Mouse (Mus musculus) adrenal gland, postnatal 25 days (tissue): ENCODE data around the gene Tspan9. TPM values are rescaled to one million over a fixed set of nuclear protein-coding genes. Genes with fewer than 3 reads are reported as not detected.

Source experiments
- DNase-seq: peaks from one replicate; pipeline ENCODE4 v3.0.0; 2021; ENCODE audit warnings: mixed read lengths
- long read RNA-seq: library from polyadenylated mRNA; stranded (forward); transcript quantifications from one replicate; pipeline ENCODE4 v2.0.0, GENCODE M21; 2021
- total RNA-seq: library from RNA; stranded (reverse); gene quantifications from 2 replicates; pipeline ENCODE4 v1.2.3, GENCODE M21; 2021

Gene Tspan9
- 44.1 and 46.6 TPM in 2 replicates for total RNA-seq
- long read RNA-seq, transcript Tspan9-201 (9 exons, 1,405 nt) = major isoform, 12 of 42 reads
- long read RNA-seq, partial matches to known transcripts = 5 of 42 reads
- long read RNA-seq, other reads (novel, unspliced or antisense) = 25 of 42 reads

DNA sequence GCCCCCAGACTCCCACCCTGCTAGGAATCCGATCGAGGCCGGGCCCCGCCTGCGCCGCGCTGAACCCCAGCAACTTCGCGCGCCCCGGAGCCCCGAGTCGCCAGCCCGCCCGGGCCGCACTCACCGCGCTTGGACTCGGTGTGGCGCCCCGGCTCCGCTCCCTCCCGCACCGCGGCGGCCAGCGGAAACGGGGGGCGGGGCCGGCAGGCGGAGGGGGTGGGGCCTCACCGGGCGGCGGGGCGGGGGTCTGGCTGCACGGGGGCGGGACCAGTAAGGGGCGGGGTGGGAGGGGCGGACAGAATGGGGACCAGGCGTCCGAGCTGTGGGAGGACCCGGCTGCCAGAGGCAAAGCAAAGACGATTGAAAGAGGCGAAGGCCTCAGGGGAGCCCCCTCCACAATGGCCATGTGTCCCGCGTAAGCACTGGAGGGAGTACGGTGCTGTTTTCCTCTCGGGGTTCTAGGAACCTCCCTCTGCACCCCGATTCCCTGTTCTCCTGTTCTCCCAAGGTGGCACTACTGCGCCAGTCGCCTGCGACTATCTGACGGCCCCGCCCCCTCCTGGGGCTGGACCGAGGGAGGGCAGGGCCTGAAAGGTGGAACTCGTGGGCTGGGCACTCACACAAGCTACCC, at the start of gene Tspan9:
Gene Tspan9, minus strand, starts transcription at position 205 of the 631 bp plus-strand sequence.
- DNase-seq = peak; percentile 87

DNA sequence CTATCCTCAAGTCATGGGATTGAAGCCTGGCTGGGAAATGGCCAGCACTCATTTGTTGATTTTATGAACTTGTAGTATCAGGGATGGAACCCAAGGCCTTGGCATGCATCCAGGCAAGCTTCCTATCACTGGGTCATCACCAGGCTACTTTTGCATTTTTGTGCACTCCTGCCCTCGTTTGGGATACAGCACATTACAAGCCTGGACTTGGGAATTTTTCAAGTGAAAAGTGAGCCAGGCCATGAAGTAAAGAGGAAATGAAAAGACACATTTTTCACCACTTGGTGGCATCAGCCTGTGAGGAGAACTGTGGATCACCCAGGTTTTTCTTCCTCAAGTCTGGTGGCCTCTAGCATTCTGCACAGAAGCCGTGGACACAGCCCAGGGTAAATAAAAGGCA, 40.1 kb upstream of the Tspan9 start:
- DNase-seq = peak; percentile 21

DNA sequence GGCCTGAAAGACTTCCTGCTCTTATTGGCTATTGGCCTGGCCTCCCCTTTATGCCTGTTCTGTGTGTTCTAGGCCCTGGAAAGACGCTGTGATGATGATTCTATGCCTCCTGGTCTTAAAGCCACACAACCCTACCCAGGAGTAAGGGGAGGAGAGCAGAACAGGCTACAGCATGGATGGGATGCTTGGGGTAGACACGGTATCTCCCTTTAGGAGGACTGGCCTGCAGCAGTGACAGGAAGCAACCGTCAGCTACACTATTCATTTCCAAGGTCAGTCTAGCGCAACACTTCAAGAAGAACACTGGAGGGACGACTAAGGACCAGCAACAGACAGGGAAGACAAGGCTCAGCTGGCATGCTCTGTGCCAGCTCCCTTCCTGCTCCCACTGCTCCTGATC, 37.8 kb upstream of the Tspan9 start:
- DNase-seq = no peak

DNA sequence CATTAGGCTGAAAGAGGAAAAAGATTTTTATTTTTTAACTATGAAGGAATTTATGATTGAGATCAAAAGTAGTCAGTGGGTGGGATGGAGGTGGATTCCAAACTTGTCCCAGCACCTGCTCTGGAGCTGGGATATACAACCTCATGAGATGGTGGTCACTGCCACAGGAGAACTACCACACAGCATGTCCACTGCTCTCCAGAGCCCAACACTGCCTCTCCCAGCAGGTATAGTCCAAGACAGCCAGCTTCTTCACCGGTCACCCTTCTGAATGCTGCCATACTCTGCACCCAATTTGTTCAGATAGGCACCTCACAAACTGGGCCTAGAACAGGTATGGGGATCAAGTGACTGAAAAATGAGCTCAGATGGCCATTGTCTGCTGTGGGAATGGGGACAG, 36.3 kb upstream of the Tspan9 start:
- no peak for DNase-seq

DNA sequence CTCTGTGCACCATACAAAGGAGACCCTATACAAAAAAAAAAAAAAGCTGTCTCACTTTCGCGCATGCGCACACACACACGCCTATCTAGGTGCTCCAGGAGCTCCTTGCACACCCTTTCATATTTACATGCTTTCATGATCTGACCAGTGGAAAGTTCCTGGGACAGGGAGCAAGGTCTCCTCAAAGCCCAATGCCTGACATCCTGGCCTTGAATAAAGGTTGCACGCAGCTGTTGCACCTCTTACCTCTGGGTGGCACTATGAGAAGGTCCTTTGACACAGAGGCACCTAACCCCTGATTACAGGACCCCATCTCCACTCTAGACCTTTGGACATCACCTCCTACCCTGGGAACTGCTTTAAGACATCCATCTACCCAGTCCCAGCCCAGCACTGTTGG, 35.9 kb upstream of the Tspan9 start:
- no peak for DNase-seq

DNA sequence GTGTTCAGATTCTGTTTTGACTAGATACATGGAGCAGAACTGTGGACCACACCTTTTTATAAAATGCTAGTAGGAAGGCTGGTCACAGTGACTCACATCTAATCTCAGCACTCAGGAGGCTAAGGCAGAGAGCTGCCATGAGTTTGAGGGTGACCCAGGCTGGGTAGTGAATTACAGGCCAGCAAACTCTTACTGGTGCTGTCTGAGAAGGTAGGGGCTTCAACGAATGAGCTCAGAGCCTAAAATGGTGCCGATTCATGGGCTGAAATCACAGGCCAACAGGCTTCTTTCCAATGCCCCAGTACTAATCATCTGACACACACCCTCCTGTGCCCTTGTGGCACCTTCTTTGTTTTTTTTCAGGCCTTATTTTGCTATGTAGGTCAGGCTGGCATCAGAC, 35.3 kb upstream of the Tspan9 start:
- DNase-seq = no peak

DNA sequence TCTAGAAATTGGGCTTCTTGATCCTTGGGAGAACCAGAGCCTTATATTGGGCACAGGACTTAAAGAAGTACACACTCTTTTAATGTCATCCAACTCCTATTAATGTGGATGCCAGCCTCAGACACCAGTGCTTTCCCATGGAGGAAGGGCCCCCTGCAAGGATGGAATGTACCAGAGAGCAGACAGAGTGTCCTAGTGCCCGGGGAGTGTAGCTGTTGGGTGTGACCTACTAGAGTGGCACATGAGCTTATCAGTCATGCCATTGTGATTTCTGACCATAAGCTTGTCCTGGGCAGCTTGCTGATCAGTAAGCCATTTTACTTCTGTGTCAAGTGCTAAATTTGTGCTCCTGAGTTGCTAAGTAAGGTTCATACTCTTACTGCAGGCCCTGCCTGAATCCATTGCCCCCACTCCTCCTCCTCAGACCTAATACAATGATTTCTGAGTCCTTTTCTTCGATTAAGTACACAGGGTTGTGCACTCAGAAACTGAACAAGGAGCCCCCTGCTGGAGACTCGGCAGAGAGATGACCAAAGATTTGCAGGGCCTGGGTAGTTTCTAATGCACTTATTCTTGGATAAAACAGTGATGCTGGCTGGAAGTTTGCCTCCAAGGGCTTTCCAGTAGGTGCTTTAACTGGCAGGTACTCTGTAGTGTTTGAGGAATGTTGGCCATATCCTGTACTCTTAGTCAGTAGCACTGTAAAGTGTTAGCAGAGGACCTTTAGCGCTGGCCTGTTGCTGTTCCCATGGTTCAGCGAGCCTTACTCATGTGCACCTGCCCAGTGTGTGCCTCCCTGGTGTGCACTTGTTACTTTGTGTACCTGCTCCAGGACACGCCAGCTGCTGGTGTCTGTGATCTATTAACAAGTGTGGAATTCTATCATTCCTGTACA, 25.6 kb upstream of the Tspan9 start:
- DNase-seq = no peak

DNA sequence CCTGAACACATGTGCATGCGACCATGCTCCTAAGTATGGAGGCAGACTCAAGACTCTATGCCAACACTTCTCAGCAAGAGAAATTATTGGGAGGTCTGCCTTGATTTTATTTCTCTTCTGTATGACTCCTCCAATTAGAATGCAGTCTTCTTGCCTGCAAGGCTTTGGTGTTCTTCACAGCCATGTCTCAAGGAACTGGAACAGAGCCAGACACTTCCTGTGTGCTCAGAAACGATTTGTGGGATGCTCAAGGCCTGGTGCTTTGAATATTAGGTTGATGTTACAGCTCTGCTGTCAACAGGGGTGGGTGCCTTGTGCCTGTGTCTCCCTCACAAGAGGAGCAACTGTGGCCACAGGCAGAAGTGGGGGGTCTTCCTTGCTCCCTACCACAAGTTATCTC, 22.2 kb upstream of the Tspan9 start:
- no peak for DNase-seq

DNA sequence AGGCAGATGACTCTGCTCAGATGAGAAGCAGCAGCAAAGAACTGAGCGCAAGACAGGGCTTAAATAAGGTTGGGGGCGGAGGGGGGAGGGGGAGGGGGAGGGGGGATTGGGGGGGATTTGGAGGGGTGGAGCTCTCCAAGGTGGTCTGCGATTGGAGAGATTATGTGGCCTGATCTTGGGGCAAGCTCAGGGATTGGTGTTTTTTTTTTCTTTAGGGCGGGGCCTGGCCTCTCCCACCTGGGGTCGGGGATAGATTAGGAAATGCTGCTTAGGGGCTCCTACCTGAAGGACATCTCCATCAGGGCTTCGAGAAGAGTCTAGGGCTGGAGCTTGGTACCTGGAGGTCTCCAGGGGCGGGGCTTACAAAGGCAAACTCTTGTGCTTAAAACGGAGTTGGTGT, 21.2 kb upstream of the Tspan9 start:
- DNase-seq = no peak

DNA sequence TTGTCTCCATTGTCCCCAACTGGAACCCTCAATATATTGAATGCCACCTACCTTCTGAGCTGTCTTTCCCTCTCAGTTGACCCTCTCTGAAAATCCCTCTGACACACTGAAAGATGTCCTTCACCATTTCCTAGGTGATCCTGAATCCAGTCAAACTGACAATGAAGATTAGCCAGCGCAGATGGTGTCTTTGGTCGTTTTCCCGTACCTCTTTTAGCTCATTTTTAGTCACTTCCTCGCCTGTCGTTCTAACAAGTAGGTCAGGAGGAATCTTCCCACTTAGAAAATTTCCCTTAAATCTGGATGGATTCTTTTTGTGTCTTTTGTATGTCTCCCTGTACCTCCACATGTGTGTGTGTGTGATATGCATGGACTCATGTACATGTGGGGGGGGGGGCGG, 15.7 kb upstream of the Tspan9 start:
- no peak for DNase-seq

DNA sequence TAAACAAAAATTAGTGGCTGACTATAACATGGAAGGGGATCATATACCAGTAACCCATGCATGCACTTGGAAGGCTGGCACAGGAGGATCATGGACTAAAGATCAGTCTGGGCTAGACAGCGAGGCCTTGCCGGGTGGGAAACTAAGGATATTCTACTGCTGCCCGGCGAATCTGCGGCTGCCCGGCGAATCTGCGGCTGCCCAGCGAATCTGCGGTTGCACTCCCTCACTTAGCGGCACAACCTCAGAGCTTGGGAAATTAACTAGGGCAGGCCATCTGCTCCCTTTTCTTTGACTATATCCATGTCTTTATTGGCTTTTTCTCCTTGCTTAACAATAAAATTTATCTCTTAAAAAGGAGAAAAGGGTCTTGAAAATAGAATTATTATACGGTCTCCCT, 14.6 kb upstream of the Tspan9 start:
- DNase-seq = no peak

DNA sequence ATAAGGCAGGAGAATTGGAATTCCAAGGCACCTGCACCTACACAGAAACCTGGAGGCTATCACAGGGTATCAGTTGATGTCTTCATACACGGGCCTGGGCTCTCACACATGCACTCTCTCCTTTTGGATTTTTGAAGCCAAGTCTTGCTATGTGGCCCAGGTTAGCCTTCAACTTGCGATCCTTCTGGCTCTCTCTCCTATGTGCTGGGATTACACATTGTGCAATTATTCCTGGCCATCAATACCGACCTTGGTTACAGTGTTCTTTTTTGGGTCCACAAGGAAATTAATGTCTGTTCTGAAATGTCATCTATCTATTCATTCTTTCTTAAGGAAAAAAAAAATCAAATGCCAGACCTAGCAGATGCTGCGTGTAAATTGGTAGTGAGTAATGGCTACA, 13.1 kb upstream of the Tspan9 start:
- no peak for DNase-seq

DNA sequence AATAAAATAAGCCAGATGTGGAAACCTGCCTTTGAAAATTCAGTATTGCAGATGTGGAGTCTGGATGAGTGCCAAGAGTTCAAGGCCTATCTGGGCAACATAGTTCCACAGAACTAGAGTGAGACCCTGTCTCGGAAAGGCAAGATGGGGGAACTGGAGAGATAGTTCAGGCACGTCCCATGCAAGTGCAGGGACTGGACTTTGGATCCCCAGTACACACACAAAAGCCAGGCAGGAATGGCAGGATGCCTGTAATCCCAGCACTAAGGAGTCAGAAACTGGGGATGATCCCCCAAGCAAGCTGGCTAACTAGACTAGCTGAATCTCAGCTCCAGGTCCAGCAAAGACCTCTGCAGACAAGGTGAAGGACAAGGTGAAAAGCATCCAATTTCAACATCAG, 12.5 kb upstream of the Tspan9 start:
- no peak for DNase-seq

DNA sequence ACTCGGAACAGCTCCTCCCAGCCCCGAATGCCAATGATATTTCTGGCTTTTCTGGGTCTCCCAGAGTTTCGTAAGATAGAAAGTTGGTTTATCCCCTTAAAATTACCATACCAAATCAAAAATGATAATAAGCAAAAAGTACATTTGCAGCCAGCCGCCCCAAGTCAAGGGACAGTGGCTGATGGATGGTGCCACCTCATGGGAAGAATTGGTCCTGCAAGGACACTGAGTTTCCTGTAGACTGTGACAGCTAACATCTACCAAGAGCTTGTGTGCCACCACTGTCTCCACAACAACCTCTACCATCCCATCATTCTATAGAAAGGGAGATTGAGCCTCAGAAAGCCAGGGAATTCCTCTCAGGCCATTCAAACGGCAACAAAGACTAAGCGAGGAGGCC, 2.4 kb upstream of the Tspan9 start:
- DNase-seq = peak; percentile 58

DNA sequence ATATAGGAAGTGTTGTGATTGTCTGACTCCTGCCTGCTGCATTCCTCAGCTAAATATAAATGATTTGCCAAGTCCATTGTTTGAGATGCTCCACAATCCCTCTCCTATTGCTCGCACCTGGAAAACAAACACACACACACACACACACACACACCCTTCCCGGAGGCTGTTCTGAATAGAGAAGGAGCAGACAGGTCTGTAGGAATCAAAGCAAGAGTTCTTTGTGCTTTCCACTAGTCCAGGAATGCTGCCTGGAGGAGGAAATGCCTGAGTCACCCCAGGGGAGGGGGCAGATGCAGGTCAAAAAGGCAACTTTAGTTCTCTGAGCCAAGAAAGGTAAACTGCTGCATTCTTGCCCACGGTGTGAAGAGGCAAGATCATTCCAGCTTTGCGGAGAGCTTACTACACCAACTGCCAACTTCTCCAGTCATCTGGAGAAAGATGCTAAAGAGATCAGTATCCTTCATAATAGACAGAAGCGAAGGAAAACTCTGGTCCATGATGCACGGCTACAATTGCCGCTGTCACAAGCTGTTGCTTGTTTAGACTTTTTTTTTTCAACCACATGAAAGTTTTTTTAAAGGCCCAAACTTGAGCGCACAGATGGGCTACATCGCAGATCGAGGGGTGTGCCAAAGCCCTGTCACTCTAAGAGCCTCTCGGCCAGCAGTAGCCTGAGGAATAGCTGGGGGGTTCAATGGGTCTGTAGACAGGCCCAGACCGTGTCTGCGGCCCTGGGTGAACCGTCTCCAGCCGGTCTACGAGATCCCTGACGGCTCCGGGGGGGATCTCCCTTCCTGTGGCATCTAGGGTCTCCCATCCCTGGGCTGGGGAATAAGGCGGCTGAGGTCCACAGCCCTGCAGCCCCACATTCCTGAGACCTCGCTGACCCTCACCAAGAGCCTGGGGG, 770 bp downstream of the Tspan9 start:
- peak; percentile 20 for DNase-seq

DNA sequence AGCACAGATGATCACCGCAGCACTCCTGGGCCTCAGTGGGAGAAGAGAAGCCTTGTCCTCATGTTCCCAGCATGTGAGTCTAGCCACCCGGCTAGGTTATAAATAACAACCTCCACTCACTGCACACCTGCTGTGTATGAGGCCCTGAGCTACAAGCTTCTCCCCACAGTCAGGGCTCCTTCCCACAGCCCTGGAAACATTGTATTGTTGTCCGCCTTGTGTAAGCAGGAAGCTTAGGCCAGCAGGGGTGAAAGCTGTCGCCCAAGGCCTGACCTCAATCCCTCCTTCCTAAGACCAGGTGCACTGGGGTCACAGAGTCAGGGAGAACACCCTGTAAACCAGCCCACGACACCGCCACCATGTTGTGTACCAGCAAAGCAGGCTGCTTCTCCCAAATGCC, 2.7 kb downstream of the Tspan9 start:
- no peak for DNase-seq

DNA sequence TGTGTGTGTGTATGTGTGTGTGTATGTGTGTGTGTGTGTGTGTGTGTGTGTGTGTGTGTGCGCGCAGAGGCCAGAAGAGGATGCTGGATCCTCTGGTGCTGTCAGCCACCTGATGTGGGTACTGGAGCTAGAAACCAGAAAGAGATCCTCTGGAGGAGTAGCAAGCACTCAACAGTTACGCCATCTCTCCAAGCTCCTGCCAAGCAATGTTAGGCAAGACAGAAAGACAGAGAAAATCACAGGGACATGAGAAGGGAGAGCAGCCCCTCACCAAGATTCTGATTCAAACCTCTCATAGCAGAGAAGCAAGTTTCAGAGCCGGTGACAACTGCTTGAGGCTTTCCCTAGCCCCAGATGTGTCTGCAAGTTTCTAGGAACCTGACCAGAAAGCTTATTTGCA, 5.5 kb downstream of the Tspan9 start:
- no peak for DNase-seq

DNA sequence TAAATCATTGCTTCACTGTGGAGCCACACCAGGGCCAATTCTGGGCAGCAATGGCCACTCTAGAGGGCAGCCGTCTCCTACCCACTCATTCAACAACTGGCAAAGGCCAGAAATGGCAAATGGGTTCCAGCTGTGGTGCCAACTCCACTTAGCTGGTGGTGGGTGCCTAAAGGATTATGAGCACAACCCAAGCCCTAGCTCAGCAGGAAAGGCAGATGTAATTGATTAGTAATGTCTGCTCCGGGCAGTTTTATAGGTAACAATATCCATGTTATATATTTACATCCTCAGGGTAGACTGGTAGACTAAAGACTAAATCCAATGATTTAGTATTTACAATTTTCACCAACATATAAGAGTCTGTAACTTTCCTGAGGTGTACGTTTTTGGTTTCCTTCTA, 6.7 kb downstream of the Tspan9 start:
- DNase-seq = no peak

DNA sequence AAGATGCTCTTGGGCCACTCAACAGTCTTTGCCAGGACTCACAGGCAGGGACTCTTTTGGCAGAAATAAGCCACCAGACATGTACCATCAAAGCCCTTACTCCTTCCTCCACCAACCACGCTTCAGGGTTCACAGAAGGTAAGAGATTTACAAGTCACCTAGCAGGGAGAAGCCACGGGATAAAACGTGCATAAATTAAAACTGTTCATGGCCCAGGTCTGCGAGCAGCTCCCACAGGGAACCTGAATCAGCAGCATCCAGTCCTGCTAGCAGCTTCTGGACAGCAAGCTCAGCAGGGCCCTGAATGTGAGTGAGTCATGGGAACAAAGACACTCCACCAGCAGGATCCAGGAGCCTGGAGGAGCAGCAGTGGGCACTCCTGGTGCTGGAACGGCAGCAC, 7.9 kb downstream of the Tspan9 start:
- no peak for DNase-seq

DNA sequence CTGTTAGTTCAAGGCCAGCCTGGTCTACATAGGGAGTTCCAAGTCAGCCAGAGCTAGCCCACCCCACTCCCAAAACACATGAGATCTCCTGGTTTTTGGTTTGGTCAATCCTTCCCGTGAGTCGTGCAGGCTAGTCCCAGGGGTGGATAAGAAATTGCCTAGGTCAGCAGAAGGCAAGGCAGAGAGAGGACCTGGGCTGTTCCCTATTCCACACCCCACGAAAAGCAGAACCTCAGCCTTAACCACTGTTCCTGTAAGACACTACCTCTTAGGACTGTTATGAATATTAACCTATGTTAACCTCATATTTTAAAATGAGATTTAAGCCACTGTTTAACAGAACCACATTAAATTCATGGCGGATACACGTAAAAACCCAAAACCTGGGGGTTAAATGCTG, 8.4 kb downstream of the Tspan9 start:
- DNase-seq = no peak

DNA sequence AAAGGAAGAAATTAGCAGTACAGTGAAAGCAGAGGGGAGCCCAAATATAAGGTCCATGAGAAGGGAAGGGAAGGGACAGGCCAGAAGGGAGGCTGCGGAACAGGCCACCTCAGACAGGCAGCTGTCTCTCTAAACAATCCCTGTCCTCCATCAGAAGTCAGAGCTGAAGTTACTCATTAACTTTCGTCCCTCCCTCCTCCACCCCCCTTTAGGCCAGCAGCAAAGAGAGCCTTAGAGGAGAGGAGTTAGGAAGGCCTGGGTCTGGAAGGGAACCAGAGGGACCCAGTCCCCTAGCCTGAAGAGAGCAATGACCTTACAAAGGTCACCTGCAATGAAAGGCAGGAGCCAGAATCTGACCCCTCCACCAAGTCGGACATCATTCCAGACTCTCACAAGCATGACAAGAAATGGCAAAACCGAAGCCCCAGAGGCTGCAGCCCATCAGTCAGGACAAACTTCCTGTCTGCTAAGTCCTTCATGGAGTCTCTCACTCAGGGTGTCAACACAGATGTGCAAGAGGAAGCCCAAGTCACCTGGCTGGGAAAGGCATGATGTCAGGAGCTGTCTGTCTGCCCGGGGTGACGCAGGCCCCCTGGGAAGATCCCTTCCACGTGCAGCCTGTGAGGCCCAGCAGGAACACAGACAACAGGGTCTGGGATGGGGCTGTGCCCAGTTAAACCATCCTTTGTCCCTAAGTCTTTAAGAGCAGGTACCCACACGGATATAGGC, 9.0 kb downstream of the Tspan9 start:
- DNase-seq = no peak

DNA sequence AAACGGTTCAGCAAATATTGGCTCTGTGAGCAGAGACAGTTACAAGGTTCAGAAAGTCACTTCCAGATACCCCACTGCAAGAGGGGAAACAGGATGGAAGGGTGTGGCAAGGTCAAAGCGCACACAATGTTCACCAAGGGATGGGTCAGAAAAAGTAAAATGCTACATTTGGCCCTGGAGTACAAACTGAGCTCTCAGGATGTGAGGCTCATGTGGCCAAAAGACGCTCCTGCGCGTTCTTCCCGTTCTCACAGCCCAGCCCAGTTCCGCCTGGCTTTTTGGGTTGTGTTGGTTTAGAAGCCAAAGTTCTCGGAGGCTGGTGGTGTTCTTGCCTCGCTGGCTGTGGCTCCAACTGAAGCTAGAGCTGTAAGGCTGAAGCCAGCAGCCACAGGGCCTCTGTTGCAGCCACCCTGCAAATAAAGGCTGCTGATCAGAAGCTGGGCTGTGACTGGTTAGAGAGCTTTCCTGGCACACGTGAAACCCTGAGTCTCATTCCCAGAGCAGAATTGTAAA, 9.7 kb downstream of the Tspan9 start:
- no peak for DNase-seq
